Mouse (Mus musculus): ENCODE results near the gene Abcc8.
"Not testable (repeated sequence)": the region's sequence is repeated elsewhere in the genome, so short reads cannot be mapped to it uniquely, and the experiment has no call there.

Gene Abcc8

DNA sequence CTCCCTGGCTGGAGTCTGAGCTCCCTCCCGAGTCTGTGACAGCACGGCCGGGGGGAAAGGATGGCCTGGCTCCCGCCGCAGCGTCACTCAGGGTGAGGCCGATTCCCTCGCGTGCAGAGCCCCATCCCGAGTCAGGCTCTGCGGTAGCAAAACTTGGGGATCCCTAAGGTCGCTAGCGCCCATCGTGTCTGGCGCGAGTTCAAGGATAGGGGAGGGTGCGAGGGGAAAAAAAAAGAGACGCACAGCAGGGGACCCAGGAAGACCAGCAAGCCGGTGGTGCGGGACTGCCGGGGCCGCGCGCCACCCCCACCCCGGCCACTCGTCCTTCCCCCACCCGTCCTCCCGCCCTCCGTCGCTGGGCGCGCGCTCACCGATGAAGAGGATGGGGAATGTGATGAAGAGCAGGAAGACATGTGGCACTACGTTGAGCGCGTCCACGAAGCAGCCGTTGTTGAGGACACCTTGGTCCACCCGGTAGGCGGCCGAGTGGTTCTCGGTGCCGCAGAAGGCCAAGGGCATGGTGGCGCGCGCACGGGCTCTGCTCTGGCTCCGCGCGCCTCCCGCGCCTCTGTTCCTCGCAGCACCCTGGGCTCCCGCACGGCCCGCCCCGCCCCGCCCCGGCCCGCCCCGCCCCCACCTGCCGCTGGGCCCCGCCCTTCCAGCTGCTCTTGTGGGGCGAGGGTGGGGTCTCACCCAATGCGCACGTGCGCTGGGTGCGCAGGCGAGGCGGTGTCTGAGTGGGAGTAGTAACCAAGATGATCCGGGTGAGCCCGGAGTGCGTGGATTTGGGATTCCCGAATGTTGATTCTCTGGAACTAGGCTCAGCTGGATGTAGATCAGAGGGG is at the start of gene Abcc8:
Gene Abcc8 (minus strand): TSS at position 603 of the 845 bp plus-strand sequence.
- peak; percentile 73 for DNase-seq

- DNase-seq: peak; percentile 30
Observed at GRCm38 (mm10) chr7:46226936-46227335, 47.1 kb upstream of the Abcc8 start.

GRCm38 (mm10) chr7:46226253-46226652 is 46.4 kb upstream of the Abcc8 start:
- DNase-seq: peak; percentile 32

DNA sequence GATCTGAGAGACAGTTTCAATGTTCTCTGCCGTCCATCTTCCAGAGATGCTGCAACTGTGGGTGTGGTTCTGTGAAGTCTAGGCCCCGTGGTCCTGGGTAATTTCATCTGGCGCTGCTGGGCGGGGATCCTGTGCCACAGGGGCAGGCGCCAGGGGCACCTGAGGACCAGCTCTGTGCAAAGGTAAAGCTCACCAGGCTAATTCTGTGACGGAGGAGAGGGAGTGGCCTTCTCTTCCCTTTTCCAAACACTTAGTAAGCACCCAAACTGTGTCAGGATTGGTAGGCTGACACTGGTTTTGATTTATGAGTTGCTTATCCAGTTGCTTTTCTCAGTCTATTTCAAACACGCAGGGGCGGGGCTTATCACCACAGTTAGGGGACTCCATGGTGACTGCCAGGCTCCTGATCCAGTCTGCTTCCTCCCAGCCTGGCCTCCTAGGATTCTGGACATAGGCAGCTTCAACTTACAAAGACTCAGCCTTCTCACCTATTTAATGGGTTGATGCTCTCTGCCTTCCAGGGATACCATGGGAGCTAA is 40.8 kb upstream of the Abcc8 start:
- DNase-seq: no peak

DNA sequence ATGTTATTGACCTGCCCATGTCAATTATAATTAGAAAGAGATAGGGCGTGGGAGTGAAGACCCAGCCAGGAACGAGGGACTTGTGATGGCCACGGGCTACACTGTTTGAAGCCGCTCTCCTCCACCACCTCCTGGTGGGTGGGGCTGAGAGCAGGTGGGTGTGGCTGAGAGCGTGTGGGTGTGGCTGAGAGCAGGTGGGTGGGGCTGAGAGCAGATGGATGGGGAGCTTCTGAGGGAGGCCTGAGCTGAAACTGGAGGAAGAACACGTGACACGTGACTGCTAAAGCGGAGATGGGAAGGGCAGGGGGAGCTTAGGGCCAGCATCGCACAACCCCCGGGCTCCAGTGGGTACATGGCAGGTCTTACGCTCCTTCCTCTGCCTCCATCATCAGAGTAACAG is 38.6 kb upstream of the Abcc8 start:
- DNase-seq: no peak

- no peak for DNase-seq
Observed at GRCm38 (mm10) chr7:46216481-46216880, 36.6 kb upstream of the Abcc8 start.

GRCm38 (mm10) chr7:46210276-46210675 is 30.4 kb upstream of the Abcc8 start:
- no peak for DNase-seq

DNA sequence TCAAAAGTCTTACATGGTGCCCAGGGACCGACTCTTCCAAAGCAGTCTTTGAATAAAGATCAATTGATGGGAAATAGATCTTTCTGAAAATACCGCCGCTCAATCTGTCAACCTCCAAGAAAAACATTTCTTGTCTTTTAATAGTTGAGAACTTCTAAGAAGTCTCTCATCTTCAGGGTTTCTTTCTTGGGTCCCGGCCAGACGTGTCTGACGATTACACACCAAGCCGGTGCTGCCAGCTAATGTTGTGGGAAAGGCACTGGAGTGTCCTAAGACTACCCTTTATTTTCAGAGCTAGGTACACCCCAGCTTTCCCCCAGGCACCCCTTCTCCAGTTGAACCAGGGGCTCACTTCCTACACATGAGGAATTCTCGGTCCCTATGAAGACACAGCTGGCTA is 28.3 kb upstream of the Abcc8 start:
- no peak for DNase-seq

- DNase-seq: no peak
Observed at GRCm38 (mm10) chr7:46204775-46205174, 24.9 kb upstream of the Abcc8 start.

DNA sequence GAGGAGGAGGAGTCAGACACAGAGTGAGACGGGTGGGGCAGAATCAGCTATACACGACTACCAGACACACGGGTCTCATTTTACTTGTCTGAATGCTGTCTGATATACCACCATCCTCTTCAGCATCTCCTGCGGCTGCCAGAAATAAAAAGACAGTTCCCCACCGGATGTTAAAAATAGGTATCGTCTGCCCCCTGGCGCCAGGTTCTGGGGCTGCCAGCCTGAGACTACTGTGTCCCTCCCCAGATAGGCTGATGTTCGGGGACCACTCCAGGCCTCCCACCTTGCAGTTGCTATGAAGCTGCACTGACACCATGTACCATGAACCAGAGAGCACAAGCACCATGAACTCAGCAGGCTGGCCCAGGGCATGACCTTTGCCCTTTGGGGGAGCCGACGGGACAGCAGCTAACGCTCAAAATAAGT is 24.2 kb upstream of the Abcc8 start:
- DNase-seq: peak; percentile 31

DNA sequence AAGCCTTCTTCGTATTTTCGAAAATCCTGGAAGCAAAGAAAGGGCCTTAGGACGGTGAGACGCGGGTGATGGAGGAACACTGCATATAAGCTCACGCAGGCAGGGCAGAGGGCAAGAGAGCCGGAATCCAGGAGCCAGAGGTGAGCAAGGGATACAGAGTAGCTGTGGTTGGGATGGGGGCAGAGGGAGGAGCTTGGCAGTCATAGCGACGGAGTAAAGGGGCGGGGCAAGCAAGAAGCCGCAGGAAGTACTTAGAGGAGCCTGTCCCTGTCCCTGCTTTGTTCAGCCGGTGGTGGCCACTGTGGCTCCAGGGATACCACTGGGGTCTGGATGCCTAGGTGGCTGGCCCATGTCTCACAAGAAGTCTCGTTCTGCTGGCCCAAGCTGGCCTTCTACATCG is 21.8 kb upstream of the Abcc8 start:
- DNase-seq: no peak

- DNase-seq: no peak
Observed at GRCm38 (mm10) chr7:46200021-46200420, 20.2 kb upstream of the Abcc8 start.

DNA sequence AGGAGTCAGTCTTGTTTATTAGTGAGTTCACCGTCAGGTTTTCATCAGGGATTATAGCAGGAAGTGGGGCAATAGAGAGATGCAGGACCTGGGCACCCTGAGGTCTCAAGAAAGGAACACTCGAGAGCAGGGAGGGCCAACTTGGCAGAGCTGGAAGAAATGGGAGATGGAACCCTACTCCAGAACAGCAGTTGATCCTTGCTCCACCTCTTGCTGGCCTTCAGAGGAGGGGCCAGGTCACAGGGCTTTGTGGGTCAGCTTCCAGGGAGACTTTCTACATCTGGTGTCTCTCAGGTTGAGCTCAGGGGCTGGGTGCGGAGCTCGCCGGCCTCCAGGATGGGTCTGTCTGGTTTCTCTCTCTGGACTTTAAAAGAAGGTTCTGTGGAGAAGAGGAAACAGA is 15.5 kb upstream of the Abcc8 start:
- no peak for DNase-seq

- DNase-seq: no peak
Observed at GRCm38 (mm10) chr7:46184232-46184631, 4.4 kb upstream of the Abcc8 start.

GRCm38 (mm10) chr7:46181590-46181989 is 1.8 kb upstream of the Abcc8 start:
- peak; percentile 78 for DNase-seq

- not testable (repeated sequence) for DNase-seq
Observed at GRCm38 (mm10) chr7:46168980-46169379, 10.9 kb downstream of the Abcc8 start.

GRCm38 (mm10) chr7:46168402-46168801 is 11.4 kb downstream of the Abcc8 start:
- DNase-seq: no peak

GRCm38 (mm10) chr7:46167901-46168300 is 11.9 kb downstream of the Abcc8 start:
- no peak for DNase-seq

DNA sequence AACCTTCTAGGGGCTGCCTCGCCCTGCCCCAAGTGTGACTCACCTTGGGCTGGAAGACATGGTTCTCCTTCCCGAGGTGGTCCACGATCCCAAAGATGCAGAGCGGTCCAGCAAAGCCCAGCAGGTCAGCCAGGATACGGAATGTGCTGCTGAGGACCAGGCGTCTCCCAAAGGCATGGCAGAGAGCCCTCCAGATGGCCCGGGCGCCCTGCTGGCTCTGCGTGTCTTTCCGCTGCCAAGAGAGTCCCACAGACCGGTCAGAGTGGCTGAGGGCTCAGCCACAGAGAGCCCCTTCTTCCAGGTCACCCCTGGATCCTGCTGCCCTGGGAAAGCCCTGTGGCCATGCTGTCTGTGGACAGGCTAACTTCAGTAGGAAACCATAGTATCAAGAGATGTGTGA is 14.0 kb downstream of the Abcc8 start:
- DNase-seq: peak; percentile 84

DNA sequence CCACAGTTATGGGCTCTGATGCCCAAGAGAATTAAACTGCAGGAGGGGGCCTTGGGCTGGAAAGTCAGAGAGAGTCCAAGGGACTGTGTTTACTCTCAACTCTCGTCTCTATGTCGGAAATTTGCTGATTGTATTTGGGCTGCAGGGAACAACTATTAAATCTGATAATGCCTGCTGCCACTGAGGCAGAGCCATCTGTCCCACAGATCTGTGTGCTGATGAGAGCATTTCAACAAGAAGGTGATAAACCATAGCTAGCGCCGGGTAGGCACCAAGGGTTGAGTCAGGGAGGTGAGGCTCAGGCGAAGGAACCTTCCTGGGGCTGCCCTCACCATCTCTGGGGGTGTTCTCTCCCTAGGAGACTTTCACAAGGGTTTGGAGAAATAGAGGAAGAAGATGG is 17.1 kb downstream of the Abcc8 start:
- no peak for DNase-seq

DNA sequence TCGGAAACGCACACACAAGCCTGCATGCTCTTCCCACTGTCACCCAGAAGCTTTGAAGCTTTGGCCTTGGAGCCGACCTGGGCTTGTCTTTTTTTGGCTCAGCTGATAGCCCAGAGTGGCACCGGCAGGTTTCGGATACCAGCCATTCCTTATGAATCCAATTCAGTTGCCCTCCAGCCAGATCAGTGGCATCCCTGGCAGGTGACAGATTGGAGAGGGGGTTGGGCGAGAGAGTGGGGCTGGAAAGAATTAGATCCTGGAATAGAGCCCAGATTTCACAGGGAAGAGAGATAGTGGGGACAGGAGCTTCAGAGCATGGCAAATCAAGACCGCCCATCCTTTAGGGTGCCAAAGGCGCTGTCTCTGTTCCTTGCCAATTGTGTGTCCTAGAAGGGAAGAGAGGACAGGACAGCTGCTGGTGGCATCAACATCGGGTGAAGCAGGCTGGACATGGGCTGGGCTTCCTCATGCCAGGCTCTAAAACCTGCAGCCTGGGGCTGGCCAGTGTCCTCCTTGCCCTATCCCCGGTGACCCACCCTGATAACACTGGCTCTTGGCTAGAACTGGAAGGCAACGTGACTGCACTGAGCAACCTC is 17.6 kb downstream of the Abcc8 start:
- peak; percentile 97 for DNase-seq

DNA sequence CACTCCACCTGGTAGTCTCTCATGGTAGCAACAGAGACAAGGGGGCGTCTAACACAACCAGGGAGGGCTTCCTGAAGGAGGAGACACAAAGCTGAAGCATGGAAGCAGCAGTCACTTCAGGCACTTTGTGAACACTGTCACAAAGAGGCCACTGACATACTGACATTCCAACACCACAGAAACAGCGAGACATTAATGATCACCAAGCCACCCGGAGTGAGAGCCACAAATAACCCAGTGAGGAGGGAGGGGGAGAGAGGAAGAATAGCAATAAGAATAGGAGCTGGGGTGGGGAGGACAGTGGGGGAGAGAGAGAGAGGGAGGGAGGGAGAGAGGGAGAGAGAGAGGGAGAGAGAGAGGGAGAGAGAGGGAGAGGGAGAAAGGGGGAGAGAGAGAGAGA is 18.2 kb downstream of the Abcc8 start:
- peak; percentile 54 for DNase-seq

DNA sequence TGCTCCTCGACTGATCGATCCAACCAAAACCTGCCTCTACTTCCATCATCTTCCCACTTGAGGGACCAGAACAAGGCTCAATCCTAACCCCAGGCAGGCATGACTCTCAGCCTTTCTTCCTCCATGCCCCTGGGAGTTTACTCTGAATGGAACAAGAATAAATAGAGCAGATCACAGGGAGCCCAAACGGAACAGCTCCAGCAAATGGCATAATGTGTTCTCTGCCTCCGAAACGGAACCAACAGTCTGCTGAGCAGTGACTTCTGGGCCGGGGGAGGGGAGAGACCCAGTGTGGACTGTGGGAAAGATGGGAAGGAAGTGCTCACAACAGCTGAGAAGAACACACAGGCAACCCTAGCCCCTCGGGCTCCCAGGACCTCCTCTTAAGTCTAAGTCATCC is 22.1 kb downstream of the Abcc8 start:
- no peak for DNase-seq
